Mouse (Mus musculus) limb, embryonic 10.5 days (tissue): ENCODE results near the gene 4930469K13Rik. TPM values are rescaled to one million over a fixed set of nuclear protein-coding genes. Genes with fewer than 3 reads are reported as not detected.

Experiments
- DNase-seq: peaks from one replicate; pipeline ENCODE4 v3.0.0-alpha.2; 2017; ENCODE audit warnings: low spot score
- H3K27ac ChIP-seq: fragments of 300-500 bp; sonication (generic); 2 replicates; pipeline ENCODE4 v1.5.1; 2016; ENCODE audit warnings: mild to moderate bottlenecking
- H3K27me3 ChIP-seq: fragments of 300-500 bp; sonication (generic); 2 replicates; pipeline ENCODE4 v1.6.1; 2016; ENCODE audit warnings: low read depth, mild to moderate bottlenecking; ENCODE audit not compliant: poor library complexity, severe bottlenecking
- H3K36me3 ChIP-seq: fragments of 300-500 bp; sonication (generic); 2 replicates; pipeline ENCODE4 v1.6.1; 2016; ENCODE audit warnings: mild to moderate bottlenecking, moderate library complexity
- H3K4me1 ChIP-seq: fragments of 300-500 bp; sonication (generic); 2 replicates; pipeline ENCODE4 v1.6.1; 2016
- H3K4me3 ChIP-seq: fragments of 300-500 bp; sonication (generic); 2 replicates; pipeline ENCODE4 v1.5.1; 2016; ENCODE audit warnings: mild to moderate bottlenecking, moderate library complexity
- H3K9me3 ChIP-seq: fragments of 300-500 bp; sonication (generic); replicated peaks from 2 replicates; pipeline ENCODE4 v1.6.1; 2016; ENCODE audit warnings: mild to moderate bottlenecking
- WGBS: fragments of 180-500 bp; shearing (Covaris S2); methylation state at CpG from one replicate; pipeline ENCODE4 v1.1.7; 2016; 5-methylcytosine and 5-hydroxymethylcytosine counted together
- polyA plus RNA-seq: library from polyadenylated mRNA; unstranded; fragments of >200 nt; fragmentation: Nextera tagmentation; extraction: Ambion mirVana; gene quantifications from 2 replicates; pipeline ENCODE4 v1.2.1, GENCODE M21; 2016

The 4930469K13Rik gene
- polyA plus RNA-seq, 1 experiment from 2014 or later: not detected

DNA sequence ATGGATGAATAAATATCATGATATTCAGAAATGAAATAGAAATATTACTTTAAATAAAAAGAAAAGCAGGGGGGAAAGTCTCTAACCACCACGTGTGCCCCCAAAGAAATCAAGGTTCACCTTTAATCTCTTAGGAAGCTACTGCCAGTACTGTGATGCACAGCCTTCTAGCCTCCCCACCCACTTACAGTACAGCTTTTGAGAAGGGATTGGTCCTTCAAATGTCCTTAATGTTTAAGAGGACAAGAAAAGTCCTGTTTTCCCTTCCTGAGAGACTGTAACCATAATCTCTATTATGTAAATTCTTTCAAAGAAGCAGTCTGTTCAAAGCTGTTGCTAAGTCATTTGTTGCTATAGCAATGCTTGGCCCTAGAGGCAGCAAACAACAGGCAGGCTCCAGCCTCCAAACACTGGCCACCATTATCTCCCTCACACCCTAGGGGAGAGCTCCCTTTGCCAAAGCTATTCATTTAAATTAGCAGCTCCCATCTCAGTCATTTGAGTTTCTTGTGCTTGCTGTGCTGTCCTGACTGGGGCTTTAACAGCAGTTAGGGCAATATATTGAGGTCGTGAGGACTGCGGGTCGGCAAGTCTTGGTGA is 14.5 kb upstream of the 4930469K13Rik start:
- DNase-seq: no peak
- 46% methylated on average over 4 of the region's 4 CpGs for WGBS
- Histone ChIP-seq H3K27me3 (no peaks in the 10 kb centered on the region), H3K4me3 (no peak overlapping the region), H3K9me3 (no peaks in the 10 kb centered on the region), H3K27ac (no peak overlapping the region), H3K36me3 (no peaks in the 10 kb centered on the region), H3K4me1 (no peaks in the 10 kb centered on the region)

GRCm38 (mm10) chr11:34111940-34112339 is 13.6 kb upstream of the 4930469K13Rik start:
- no peaks in the 10 kb centered on the region for H3K36me3 ChIP-seq
- 74% methylated on average over 7 of the region's 7 CpGs for WGBS
- no peak for DNase-seq
- H3K4me1 ChIP-seq: no peaks in the 10 kb centered on the region
- no peak overlapping the region for H3K27ac ChIP-seq
- no peaks in the 10 kb centered on the region for H3K9me3 ChIP-seq
- no peak overlapping the region for H3K4me3 ChIP-seq
- H3K27me3 ChIP-seq: no peaks in the 10 kb centered on the region

- H3K4me1 ChIP-seq: no peaks in the 10 kb centered on the region
- H3K4me3 ChIP-seq: no peak overlapping the region
- DNase-seq: no peak
- no peaks in the 10 kb centered on the region for H3K27me3 ChIP-seq
- no peaks in the 10 kb centered on the region for H3K9me3 ChIP-seq
- WGBS: 95% methylated on average over 1 of the region's 1 CpGs
- no peaks in the 10 kb centered on the region for H3K36me3 ChIP-seq
- no peak overlapping the region for H3K27ac ChIP-seq
Measured at GRCm38 (mm10) chr11:34109260-34109659, 10.9 kb upstream of the 4930469K13Rik start.

GRCm38 (mm10) chr11:34104919-34105318 is 6.6 kb upstream of the 4930469K13Rik start:
- Histone ChIP-seq H3K27ac (no peak overlapping the region), H3K4me3 (no peak overlapping the region), H3K27me3 (no peaks in the 10 kb centered on the region), H3K36me3 (no peaks in the 10 kb centered on the region), H3K4me1 (no peaks in the 10 kb centered on the region), H3K9me3 (no peaks in the 10 kb centered on the region)
- DNase-seq: no peak
- WGBS: 67% methylated on average over 1 of the region's 1 CpGs

DNA sequence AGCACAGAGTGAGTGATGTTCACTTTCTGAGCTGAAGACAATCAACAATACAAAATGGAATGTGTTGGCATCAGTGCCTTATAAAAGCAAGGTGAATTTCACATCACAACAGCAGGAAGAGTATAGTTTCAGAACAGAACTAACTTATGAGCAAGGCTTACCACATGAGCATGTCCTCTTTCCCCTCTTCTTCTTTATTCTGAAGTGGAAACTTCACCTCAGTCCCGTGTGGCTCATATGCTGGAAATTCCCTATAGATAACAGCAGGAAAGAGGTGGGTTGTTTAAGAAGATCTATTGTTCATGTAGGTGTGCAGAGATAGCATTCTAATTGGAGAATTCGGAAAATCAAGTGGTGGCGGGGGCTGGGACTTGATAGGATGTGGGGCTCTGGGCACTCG is 3.5 kb upstream of the 4930469K13Rik start:
- H3K9me3 ChIP-seq: no peaks in the 10 kb centered on the region
- WGBS: 94% methylated on average over 4 of the region's 4 CpGs
- no peaks in the 10 kb centered on the region for H3K36me3 ChIP-seq
- no peak for DNase-seq
- no peaks in the 10 kb centered on the region for H3K27me3 ChIP-seq
- H3K27ac ChIP-seq: no peak overlapping the region
- no peak overlapping the region for H3K4me3 ChIP-seq
- no peaks in the 10 kb centered on the region for H3K4me1 ChIP-seq

GRCm38 (mm10) chr11:34087064-34087463 is 11.3 kb downstream of the 4930469K13Rik start:
- H3K4me1 ChIP-seq: no peaks in the 10 kb centered on the region
- no peaks in the 10 kb centered on the region for H3K9me3 ChIP-seq
- H3K27ac ChIP-seq: no peak overlapping the region
- H3K36me3 ChIP-seq: no peaks in the 10 kb centered on the region
- H3K27me3 ChIP-seq: no peaks in the 10 kb centered on the region
- no peak overlapping the region for H3K4me3 ChIP-seq
- no peak for DNase-seq
- WGBS: 73% methylated on average over 3 of the region's 3 CpGs

DNA sequence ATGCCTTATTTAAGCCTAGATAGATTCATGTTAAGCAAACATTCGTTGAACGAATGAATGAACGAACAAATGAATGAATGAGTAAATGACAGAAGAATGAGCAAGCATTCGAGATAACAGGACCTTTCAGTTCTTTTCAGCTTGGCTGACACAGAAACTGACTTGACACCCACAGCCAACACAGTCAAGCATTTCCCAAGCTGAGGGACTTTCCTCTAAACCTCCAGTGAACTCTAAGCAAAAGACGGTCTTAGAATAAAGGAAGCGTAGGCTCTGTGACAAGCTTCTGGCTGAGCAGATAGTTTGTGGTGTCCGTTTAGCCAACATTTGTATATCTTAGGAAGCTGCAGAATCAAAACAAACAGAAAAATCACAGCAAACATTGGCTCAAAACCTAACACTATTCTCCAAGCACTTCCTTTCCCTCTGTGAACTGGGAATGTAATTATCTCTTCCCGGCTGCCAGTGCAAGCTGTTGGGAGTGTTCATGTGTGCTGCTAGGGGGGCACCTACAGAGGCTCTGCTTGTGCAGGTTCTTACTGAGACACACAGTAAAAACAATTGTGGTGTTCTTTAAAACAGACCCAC is 12.1 kb downstream of the 4930469K13Rik start:
- Histone ChIP-seq H3K4me3 (no peak overlapping the region), H3K27ac (no peak overlapping the region), H3K36me3 (no peaks in the 10 kb centered on the region), H3K4me1 (no peaks in the 10 kb centered on the region), H3K9me3 (no peaks in the 10 kb centered on the region), H3K27me3 (no peaks in the 10 kb centered on the region)
- no peak for DNase-seq
- 81% methylated on average over 8 of the region's 8 CpGs for WGBS

DNA sequence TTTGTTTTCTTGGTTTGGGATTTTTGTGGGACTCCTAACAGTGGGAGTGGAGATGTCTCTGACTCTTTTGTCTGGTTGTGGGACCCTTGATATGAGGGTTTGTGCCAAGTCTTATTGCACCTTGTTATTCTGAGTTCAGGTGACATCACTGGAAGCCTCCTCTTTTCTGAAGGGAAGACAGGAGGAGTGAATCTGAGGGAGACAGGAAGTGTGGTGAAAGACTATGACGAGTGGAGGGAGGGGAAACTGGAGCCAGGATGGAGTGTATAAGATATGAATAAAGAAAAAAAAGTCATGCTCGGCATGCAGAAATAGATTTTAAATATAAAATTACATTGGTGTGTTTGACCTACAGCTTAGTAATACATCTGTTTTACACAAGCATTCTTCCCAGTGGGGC is 13.7 kb downstream of the 4930469K13Rik start:
- Histone ChIP-seq H3K4me1 (no peaks in the 10 kb centered on the region), H3K4me3 (no peak overlapping the region), H3K27ac (no peak overlapping the region), H3K9me3 (no peaks in the 10 kb centered on the region), H3K36me3 (no peaks in the 10 kb centered on the region), H3K27me3 (no peaks in the 10 kb centered on the region)
- WGBS: 71% methylated on average over 2 of the region's 2 CpGs
- DNase-seq: no peak

GRCm38 (mm10) chr11:34083795-34084194 is 14.6 kb downstream of the 4930469K13Rik start:
- H3K9me3 ChIP-seq: no peaks in the 10 kb centered on the region
- 81% methylated on average over 7 of the region's 7 CpGs for WGBS
- DNase-seq: no peak

GRCm38 (mm10) chr11:34079542-34080464 is 18.6 kb downstream of the 4930469K13Rik start:
- Histone ChIP-seq H3K27ac (no peak overlapping the region), H3K36me3 (no peaks in the 10 kb centered on the region), H3K27me3 (0 out of 2 replicates have a peak, but pooled peaks cover 1% of the 10 kb centered on the region), H3K9me3 (no peaks in the 10 kb centered on the region), H3K4me3 (no peak overlapping the region), H3K4me1 (no peaks in the 10 kb centered on the region)
- 80% methylated on average over 6 of the region's 6 CpGs for WGBS
- no peak for DNase-seq

More at GRCm38 (mm10) chr11:34083795-34084194, 14.6 kb downstream of the 4930469K13Rik start:
- H3K36me3 ChIP-seq: no peaks in the 10 kb centered on the region
- no peaks in the 10 kb centered on the region for H3K27me3 ChIP-seq
- H3K4me1 ChIP-seq: no peaks in the 10 kb centered on the region
- no peak overlapping the region for H3K27ac ChIP-seq
- H3K4me3 ChIP-seq: no peak overlapping the region

DNA sequence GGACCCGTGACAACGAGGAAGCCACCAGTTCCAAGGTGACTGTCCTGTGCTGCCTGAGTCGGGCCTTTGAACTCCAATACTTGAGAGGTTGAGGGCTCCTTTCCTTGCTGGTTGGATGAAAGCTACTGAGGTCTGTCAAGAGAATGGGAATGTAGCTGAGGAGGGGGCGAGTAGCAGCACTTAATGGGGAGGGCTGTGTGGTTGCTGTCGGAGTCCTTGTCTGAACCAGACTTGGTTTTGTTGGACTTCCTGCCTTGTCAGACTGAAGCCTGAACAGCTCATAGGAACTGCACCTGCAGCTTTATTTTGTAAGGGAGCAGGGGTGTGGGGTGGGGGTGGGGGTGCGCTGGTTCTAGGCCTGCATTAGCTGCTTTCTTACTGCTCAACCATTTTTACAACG is 19.8 kb downstream of the 4930469K13Rik start:
- Histone ChIP-seq H3K27me3 (peaks cover 8% of the 10 kb centered on the region; the same call in 1 of the 2 replicates), H3K27ac (no peak overlapping the region), H3K4me1 (no peaks in the 10 kb centered on the region), H3K4me3 (no peak overlapping the region), H3K9me3 (no peaks in the 10 kb centered on the region), H3K36me3 (no peaks in the 10 kb centered on the region)
- no peak for DNase-seq
- WGBS: 88% methylated on average over 7 of the region's 7 CpGs

DNA sequence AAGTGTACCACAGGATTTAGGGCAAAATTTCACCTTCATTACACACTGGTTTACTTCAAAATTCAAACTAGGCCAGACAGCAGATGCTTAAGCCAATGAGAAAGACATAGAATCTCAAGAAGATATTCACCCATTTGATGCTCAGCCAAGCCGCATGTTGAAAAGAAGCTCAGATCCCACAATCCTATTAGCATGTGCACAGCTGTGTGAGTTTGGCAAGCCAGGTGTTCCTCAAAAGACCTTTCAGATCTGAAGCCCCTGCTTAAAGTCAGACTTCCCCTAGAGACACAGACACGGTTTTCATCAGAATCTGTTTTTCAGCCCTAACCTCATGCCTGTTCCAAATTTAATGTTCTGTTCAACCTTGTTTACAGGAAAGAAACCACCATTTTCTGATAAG is 20.5 kb downstream of the 4930469K13Rik start:
- Histone ChIP-seq H3K27ac (no peak overlapping the region), H3K4me3 (no peak overlapping the region), H3K36me3 (no peaks in the 10 kb centered on the region), H3K4me1 (no peaks in the 10 kb centered on the region), H3K9me3 (no peaks in the 10 kb centered on the region), H3K27me3 (peaks cover 8% of the 10 kb centered on the region; the same call in 1 of the 2 replicates)
- 87% methylated on average over 2 of the region's 2 CpGs for WGBS
- DNase-seq: no peak

- 18% methylated on average over 15 of the region's 15 CpGs for WGBS
- H3K4me1 ChIP-seq: peaks cover 2% of the 10 kb centered on the region; the same call in 1 of the 2 replicates
Measured at GRCm38 (mm10) chr11:34073776-34074175, 24.6 kb downstream of the 4930469K13Rik start.

More at GRCm38 (mm10) chr11:34073776-34074175, 24.6 kb downstream of the 4930469K13Rik start:
- peak; percentile 84 for DNase-seq
- H3K27me3 ChIP-seq: peaks cover 8% of the 10 kb centered on the region; the same call in 1 of the 2 replicates
- no peaks in the 10 kb centered on the region for H3K9me3 ChIP-seq
- H3K4me3 ChIP-seq: no peak overlapping the region
- H3K36me3 ChIP-seq: no peaks in the 10 kb centered on the region
- no peak overlapping the region for H3K27ac ChIP-seq
